In genomic region chr6:38535366-38535690, GRCm38 (mm10) we compare ENCODE assay signal across 7 mouse cellular contexts. TPM values are rescaled to one million over a fixed set of nuclear protein-coding genes. Genes with fewer than 3 reads are reported as not detected.
DNase-seq lines count a peak whose midpoint lies in the region; ATAC-seq and TF ChIP-seq lines count a peak whose summit lies in the region.

No protein-coding gene starts in this region.

- no peaks in the 10 kb centered on the region for H3K9me3 ChIP-seq in neural tube, embryonic 11.5 days (ENCODE audit: control insufficient read depth, low read length)
- no peaks in the 10 kb centered on the region for H3K9me3 ChIP-seq in forebrain, embryonic 11.5 days (ENCODE audit: control insufficient read depth, low read length)
- no peaks in the 10 kb centered on the region for H3K9me3 ChIP-seq in limb, embryonic 14.5 days (ENCODE audit: control insufficient read depth, low read length)
- no peaks in the 10 kb centered on the region for H3K9me3 ChIP-seq in stomach, embryonic 16.5 days (replicated peaks; ENCODE audit: control insufficient read depth, low read length)

- H3K4me3 ChIP-seq in neural tube, embryonic 11.5 days (ENCODE audit: low read depth, low read length) = peak overlapping the region; percentile 56
- peak overlapping the region; percentile 84 for H3K4me3 ChIP-seq in forebrain, embryonic 11.5 days (ENCODE audit: low read depth, low read length)
- H3K4me3 ChIP-seq in limb, embryonic 14.5 days (replicated peaks; ENCODE audit: low read length) = peak overlapping the region; percentile 82
- H3K4me3 ChIP-seq in stomach, embryonic 16.5 days (replicated peaks; ENCODE audit: low read length) = peak overlapping the region; percentile 96

- no peak for DNase-seq in neural tube, embryonic 11.5 days (ENCODE audit: low spot score)
- DNase-seq in neural tube, embryonic 10.5 days (ENCODE audit: extremely low spot score, low spot score) = no peak
- DNase-seq in forebrain, embryonic 11.5 days (ENCODE audit: low spot score) = no peak
- DNase-seq in limb, embryonic 14.5 days (ENCODE audit: low spot score) = no peak
- DNase-seq in left cerebral cortex, adult 8-10 months (ENCODE audit: low spot score in 2 of 2) = no peak
- DNase-seq in gastrocnemius, postnatal 4 days (ENCODE audit: low spot score in 2 of 2) = no peak

- H3K36me3 ChIP-seq in neural tube, embryonic 11.5 days (ENCODE audit: control insufficient read depth, insufficient read depth, low read length) = no peaks in the 10 kb centered on the region; the same call in 1 of the 2 replicates
- no peaks in the 10 kb centered on the region for H3K36me3 ChIP-seq in forebrain, embryonic 11.5 days (ENCODE audit: control insufficient read depth, insufficient read depth, low read length)
- H3K36me3 ChIP-seq in limb, embryonic 14.5 days (ENCODE audit: control insufficient read depth, insufficient read depth, low read length) = peaks cover 6% of the 10 kb centered on the region; the same call in 1 of the 2 replicates
- no peaks in the 10 kb centered on the region for H3K36me3 ChIP-seq in stomach, embryonic 16.5 days (ENCODE audit: control insufficient read depth, insufficient read depth, low read length)

- H3K4me1 ChIP-seq in neural tube, embryonic 11.5 days (ENCODE audit: control insufficient read depth, insufficient read depth, low read length) = no peaks in the 10 kb centered on the region
- no peaks in the 10 kb centered on the region for H3K4me1 ChIP-seq in forebrain, embryonic 11.5 days (replicated peaks; ENCODE audit: control insufficient read depth, insufficient read depth, low read length)
- H3K4me1 ChIP-seq in limb, embryonic 14.5 days (ENCODE audit: control insufficient read depth, insufficient read depth, low read length) = peaks cover 3% of the 10 kb centered on the region; the same call in 1 of the 2 replicates
- H3K4me1 ChIP-seq in stomach, embryonic 16.5 days (ENCODE audit: control insufficient read depth, insufficient read depth, low read length) = peaks cover 6% of the 10 kb centered on the region

- peak overlapping the region; percentile 76; the same call in 1 of the 2 replicates for H3K27ac ChIP-seq in neural tube, embryonic 11.5 days (ENCODE audit: low read depth, low read length)
- H3K27ac ChIP-seq in forebrain, embryonic 11.5 days (ENCODE audit: low read depth, low read length) = peak overlapping the region; percentile 92
- H3K27ac ChIP-seq in limb, embryonic 14.5 days (replicated peaks; ENCODE audit: low read depth, low read length) = peak overlapping the region; percentile 95; the same call in 1 of the 2 replicates
- peak overlapping the region; percentile 98 for H3K27ac ChIP-seq in stomach, embryonic 16.5 days (ENCODE audit: low read length)

- peak overlapping the region; percentile 34 for H3K4me2 ChIP-seq in neural tube, embryonic 11.5 days (ENCODE audit: low read depth)
- H3K4me2 ChIP-seq in forebrain, embryonic 11.5 days (ENCODE audit: low read depth, low read length, severe bottlenecking) = peak overlapping the region; percentile 57
- H3K4me2 ChIP-seq in limb, embryonic 14.5 days (replicated peaks; ENCODE audit: low read depth, low read length, severe bottlenecking) = peak overlapping the region; percentile 54
- H3K4me2 ChIP-seq in stomach, embryonic 16.5 days (ENCODE audit: low read depth, low read length) = peak overlapping the region; percentile 77

- peak overlapping the region; percentile 72 for H3K9ac ChIP-seq in neural tube, embryonic 11.5 days (ENCODE audit: low read length)
- peak overlapping the region; percentile 96 for H3K9ac ChIP-seq in forebrain, embryonic 11.5 days (ENCODE audit: low read length)
- peak overlapping the region; percentile 86 for H3K9ac ChIP-seq in limb, embryonic 14.5 days (ENCODE audit: low read depth, low read length, severe bottlenecking)
- H3K9ac ChIP-seq in stomach, embryonic 16.5 days (ENCODE audit: low read length) = peak overlapping the region; percentile 96

- 4% methylated on average over 9 of the region's 9 CpGs for WGBS in neural tube, embryonic 11.5 days
- WGBS in forebrain, embryonic 11.5 days = 6% methylated on average over 9 of the region's 9 CpGs
- WGBS in limb, embryonic 14.5 days = under 1% methylated on average over 9 of the region's 9 CpGs
- WGBS in stomach, embryonic 16.5 days = 2% methylated on average over 9 of the region's 9 CpGs

- H3K27me3 ChIP-seq in neural tube, embryonic 11.5 days (ENCODE audit: control insufficient read depth, insufficient read depth, low read length) = no peaks in the 10 kb centered on the region
- H3K27me3 ChIP-seq in forebrain, embryonic 11.5 days (ENCODE audit: control insufficient read depth, insufficient read depth, low read length) = no peaks in the 10 kb centered on the region
- H3K27me3 ChIP-seq in limb, embryonic 14.5 days (ENCODE audit: control insufficient read depth, insufficient read depth, low read length) = no peaks in the 10 kb centered on the region
- no peaks in the 10 kb centered on the region for H3K27me3 ChIP-seq in stomach, embryonic 16.5 days (ENCODE audit: control insufficient read depth, insufficient read depth, low read length)

- TF ChIP-seq POLR2A in limb, embryonic 14.5 days (IDR thresholded peaks at IDR 0.05; ENCODE audit: borderline replicate concordance, extremely low read depth, insufficient read depth, insufficient read length) = no peak

- ATAC-seq in neural tube, embryonic 11.5 days (ENCODE audit: insufficient read depth, low FRiP score, low TSS enrichment) = no peak
- no peak for ATAC-seq in forebrain, embryonic 11.5 days (replicated peaks; ENCODE audit: low FRiP score)
- no peak for ATAC-seq in limb, embryonic 14.5 days (ENCODE audit: low FRiP score, low read depth)
- no peak for ATAC-seq in stomach, embryonic 16.5 days (ENCODE audit: insufficient read depth, low FRiP score)

RNA-seq across cellular contexts. Expression of gene Fmc1, which starts 2.0 kb away (rescaled TPM):
- 106 and 122 TPM in 2 replicates for polyA plus RNA-seq in neural tube, embryonic 11.5 days (2014; fragmentation: Nextera tagmentation; extraction: Ambion mirVana)
- polyA plus RNA-seq in forebrain, embryonic 11.5 days (2014; fragmentation: Nextera tagmentation; extraction: Ambion mirVana) = 107 and 110 TPM in 2 replicates
- polyA plus RNA-seq in limb, embryonic 14.5 days (2012; rRNA removed) = 78.3 and 87.5 TPM in 2 replicates
- polyA plus RNA-seq in limb, embryonic 14.5 days (2014; fragmentation: Nextera tagmentation; extraction: Ambion mirVana) = 92.0 and 102 TPM in 2 replicates
- polyA plus RNA-seq in stomach, embryonic 16.5 days (2015; fragmentation: Nextera tagmentation; extraction: Ambion mirVana) = 138 and 140 TPM in 2 replicates
- 10 to 100 TPM; 45.1 to 62.4 (median 52.2) TPM for total RNA-seq in left cerebral cortex, adult 8-10 months (2022)
- 10 to 100 TPM; 72.4 to 77.7 TPM for total RNA-seq in gastrocnemius, postnatal 4 days (2021)

RNA-seq across cellular contexts. Expression of gene Luc7l2, which starts 15.8 kb away (rescaled TPM):
- 32.7 and 35.6 TPM in 2 replicates for polyA plus RNA-seq in neural tube, embryonic 11.5 days (2014; fragmentation: Nextera tagmentation; extraction: Ambion mirVana)
- 47.5 and 48.5 TPM in 2 replicates for polyA plus RNA-seq in forebrain, embryonic 11.5 days (2014; fragmentation: Nextera tagmentation; extraction: Ambion mirVana)
- 160 and 214 TPM in 2 replicates for polyA plus RNA-seq in limb, embryonic 14.5 days (2012; rRNA removed)
- 60.9 and 64.9 TPM in 2 replicates for polyA plus RNA-seq in limb, embryonic 14.5 days (2014; fragmentation: Nextera tagmentation; extraction: Ambion mirVana)
- polyA plus RNA-seq in stomach, embryonic 16.5 days (2015; fragmentation: Nextera tagmentation; extraction: Ambion mirVana) = 32.9 and 37.7 TPM in 2 replicates
- 100 to 1,000 TPM; 175 to 178 (median 176) TPM for total RNA-seq in left cerebral cortex, adult 8-10 months (2022)
- total RNA-seq in gastrocnemius, postnatal 4 days (2021) = 100 to 1,000 TPM; 138 to 156 TPM
